In the genomic region with DNA sequence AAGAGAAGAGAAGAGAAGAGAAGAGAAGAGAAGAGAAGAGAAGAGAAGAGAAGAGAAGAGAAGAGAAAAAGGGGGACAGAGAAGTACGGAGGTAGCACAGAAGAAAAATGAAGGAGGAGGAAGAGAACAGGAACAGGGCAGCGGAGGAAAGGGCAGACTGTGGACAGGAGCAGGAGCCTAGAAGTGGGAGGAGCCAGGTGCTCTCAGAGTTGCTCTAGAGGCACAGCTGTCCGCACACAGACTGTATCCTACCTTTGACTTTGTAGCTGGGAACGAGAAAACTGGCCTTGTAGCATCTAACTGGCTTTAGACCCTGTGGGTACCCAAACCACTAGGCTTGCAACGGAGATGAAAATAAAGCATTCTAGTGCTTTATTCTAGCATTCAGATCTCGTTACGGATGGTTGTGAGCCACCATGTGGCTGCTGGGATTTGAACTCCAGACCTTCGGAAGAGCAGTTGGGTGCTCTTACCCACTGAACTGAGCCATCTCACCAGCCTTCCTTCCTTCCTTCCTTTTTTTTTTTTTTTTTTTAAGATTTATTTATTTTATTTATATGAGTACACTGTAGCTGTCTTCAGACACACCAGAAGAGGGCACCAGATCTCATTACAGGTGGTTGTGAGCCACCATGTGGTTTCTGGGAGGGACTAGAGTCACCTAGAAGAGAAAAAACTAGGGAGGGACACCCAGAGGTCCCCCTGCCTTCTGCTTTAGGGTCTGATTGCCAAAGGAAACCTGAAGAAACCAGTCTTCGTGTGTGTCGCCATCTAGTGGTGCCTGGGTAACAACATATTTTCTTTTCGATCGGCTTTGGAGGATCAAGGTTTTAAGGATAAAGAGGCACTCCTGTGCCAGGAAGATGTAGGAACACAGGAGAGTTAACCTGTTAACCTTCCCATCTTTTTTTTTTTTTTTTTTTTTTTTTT, we compare ENCODE assay signal across 8 mouse cellular contexts. TPM values are rescaled to one million over a fixed set of nuclear protein-coding genes. Genes with fewer than 3 reads are reported as not detected.
DNase-seq lines count a peak whose midpoint lies in the region; ATAC-seq and TF ChIP-seq lines count a peak whose summit lies in the region.

No protein-coding gene starts in this region.

- peak; percentile 62 for ATAC-seq in common myeloid progenitor, adult 5-6 weeks (replicated peaks; ENCODE audit: low read depth, poor library complexity, severe bottlenecking)
- ATAC-seq in megakaryocyte-erythroid progenitor cell, adult 5-6 weeks (replicated peaks; ENCODE audit: low FRiP score, low TSS enrichment, poor library complexity, severe bottlenecking) = peak; percentile 57; the same call in 1 of the 2 replicates

- DNase-seq in gastrocnemius, adult 2 months = peak; percentile 63
- DNase-seq in gastrocnemius, postnatal 25 days = no peak
- peak; percentile 61 for DNase-seq in urinary bladder, postnatal 14 days (ENCODE audit: low spot score)
- DNase-seq in urinary bladder, adult 2 months (ENCODE audit: low spot score) = no peak
- DNase-seq in kidney, postnatal 25 days = peak; percentile 64 to 83
- DNase-seq in thymus, postnatal 10 days (ENCODE audit: low spot score in 2 of 2) = peak; percentile 40 to 77

- TF ChIP-seq CTCF in gastrocnemius, adult 2 months (IDR thresholded peaks at IDR 0.05) = peak; percentile 77

- H3K27ac ChIP-seq in gastrocnemius, adult 2 months = no peak overlapping the region

- H3K4me3 ChIP-seq in gastrocnemius, adult 2 months = no peak overlapping the region

- intact Hi-C loops in gastrocnemius, adult 2 months (cut with DNase I) = loop anchor here (5.0 kb wide), 1 partner anchor 41 kb away; no protein-coding TSS in a partner anchor

RNA-seq across cellular contexts. Expression of gene Stoml1, which starts 15.7 kb away (rescaled TPM):
- 1 to 10 TPM; 6.8 to 7.3 TPM for total RNA-seq in gastrocnemius, adult 2 months (2021)
- 1 to 10 TPM; 6.5 to 8.8 TPM for total RNA-seq in gastrocnemius, postnatal 25 days (2021)
- polyA plus RNA-seq in urinary bladder, adult 2 months (2012; rRNA removed) = 60.9 and 66.9 TPM in 2 replicates
- total RNA-seq in common myeloid progenitor, adult 5-6 weeks (2017) = 3.9 and 9.0 TPM in 2 replicates
- 4.7 and 17.9 TPM in 2 replicates for total RNA-seq in megakaryocyte-erythroid progenitor cell, adult 5-6 weeks (2014; fragmentation: Nextera tagmentation)
- total RNA-seq in megakaryocyte-erythroid progenitor cell, adult 5-6 weeks (2017) = 3.5 and 5.3 TPM in 2 replicates

RNA-seq across cellular contexts. Expression of gene Pml, which starts 19.1 kb away (rescaled TPM):
- total RNA-seq in gastrocnemius, adult 2 months (2021) = 1 to 10 TPM; 4.1 to 4.5 TPM
- 1 to 10 TPM; 3.5 to 4.6 TPM for total RNA-seq in gastrocnemius, postnatal 25 days (2021)
- 14.2 and 21.8 TPM in 2 replicates for polyA plus RNA-seq in urinary bladder, adult 2 months (2012; rRNA removed)
- total RNA-seq in common myeloid progenitor, adult 5-6 weeks (2017) = 25.7 and 33.8 TPM in 2 replicates
- total RNA-seq in megakaryocyte-erythroid progenitor cell, adult 5-6 weeks (2014; fragmentation: Nextera tagmentation) = 126 and 134 TPM in 2 replicates
- total RNA-seq in megakaryocyte-erythroid progenitor cell, adult 5-6 weeks (2017) = 34.2 and 38.1 TPM in 2 replicates

RNA-seq across cellular contexts. Expression of gene Loxl1, which starts 44.3 kb away (rescaled TPM):
- 10 to 100 TPM; 10.6 to 17.9 TPM for total RNA-seq in gastrocnemius, adult 2 months (2021)
- total RNA-seq in gastrocnemius, postnatal 25 days (2021) = 10 to 100 TPM; 19.1 to 28.7 TPM
- 56.0 and 68.7 TPM in 2 replicates for polyA plus RNA-seq in urinary bladder, adult 2 months (2012; rRNA removed)
- total RNA-seq in common myeloid progenitor, adult 5-6 weeks (2017) = not detected in 2 replicates
- total RNA-seq in megakaryocyte-erythroid progenitor cell, adult 5-6 weeks (2014; fragmentation: Nextera tagmentation) = not detected in 2 replicates
- not detected in 2 replicates for total RNA-seq in megakaryocyte-erythroid progenitor cell, adult 5-6 weeks (2017)

Comparison
In these comparisons a context has a peak if more than half of its experiments do, and no peak if none do; other contexts are left out.
1. DNase-seq: peak in gastrocnemius, adult 2 months (single experiment), urinary bladder, postnatal 14 days (single experiment), kidney, postnatal 25 days (2 of 2) and thymus, postnatal 10 days (2 of 2); none in gastrocnemius, postnatal 25 days (single experiment) and urinary bladder, adult 2 months (single experiment).
2. RNA of gene Loxl1, which starts 44.3 kb away (total RNA-seq): 19.1 to 28.7 TPM in gastrocnemius, postnatal 25 days and 10.6 to 17.9 TPM in gastrocnemius, adult 2 months; not detected in common myeloid progenitor, adult 5-6 weeks and not detected in megakaryocyte-erythroid progenitor cell, adult 5-6 weeks; every median in the first group is over 10 times any median in the second.